Mouse (Mus musculus): ENCODE results near the gene Spdye4a.

The Spdye4a gene

GRCm38 (mm10) chr5:143226790-143227189 lies at the start of gene Spdye4a:
TSS of gene Spdye4a (minus strand) at chr5:143226890.
- DNase-seq (ENCODE audit: inconsistent age in 2 of 2, low spot score in 1 of 2), result no peak

- DNase-seq (ENCODE audit: inconsistent age in 2 of 2, low spot score in 1 of 2), result no peak
Measured at GRCm38 (mm10) chr5:143275761-143276160, 49.1 kb upstream of the Spdye4a start.

GRCm38 (mm10) chr5:143272540-143273330 lies 46.0 kb upstream of the Spdye4a start:
- no peak for DNase-seq (ENCODE audit: inconsistent age in 2 of 2, low spot score in 1 of 2)

GRCm38 (mm10) chr5:143272108-143272507 lies 45.4 kb upstream of the Spdye4a start:
- no peak for DNase-seq (ENCODE audit: inconsistent age in 2 of 2, low spot score in 1 of 2)

- DNase-seq (ENCODE audit: inconsistent age in 2 of 2, low spot score in 1 of 2), result peak; percentile 43 to 55
Measured at GRCm38 (mm10) chr5:143271642-143272041, 45.0 kb upstream of the Spdye4a start.

GRCm38 (mm10) chr5:143270151-143270519 lies 43.4 kb upstream of the Spdye4a start:
- no peak for DNase-seq (ENCODE audit: inconsistent age in 2 of 2, low spot score in 1 of 2)

GRCm38 (mm10) chr5:143269363-143270150 lies 42.9 kb upstream of the Spdye4a start, which contains the start of gene Zfp316:
TSS of gene Zfp316 (minus strand) at chr5:143270022.
- peak; percentile 79 to 89 for DNase-seq (ENCODE audit: inconsistent age in 2 of 2, low spot score in 1 of 2)

GRCm38 (mm10) chr5:143268985-143269362 lies 42.3 kb upstream of the Spdye4a start:
- no peak for DNase-seq (ENCODE audit: inconsistent age in 2 of 2, low spot score in 1 of 2)

GRCm38 (mm10) chr5:143266794-143267193 lies 40.1 kb upstream of the Spdye4a start:
- DNase-seq (ENCODE audit: inconsistent age in 2 of 2, low spot score in 1 of 2), result no peak

- DNase-seq (ENCODE audit: inconsistent age in 2 of 2, low spot score in 1 of 2), result no peak
Measured at GRCm38 (mm10) chr5:143265409-143265808, 38.7 kb upstream of the Spdye4a start.

- peak; percentile 68 to 73 for DNase-seq (ENCODE audit: inconsistent age in 2 of 2, low spot score in 1 of 2)
Measured at GRCm38 (mm10) chr5:143264689-143265088, 38.0 kb upstream of the Spdye4a start.

GRCm38 (mm10) chr5:143261636-143262035 lies 34.9 kb upstream of the Spdye4a start:
- DNase-seq (ENCODE audit: inconsistent age in 2 of 2, low spot score in 1 of 2), result no peak

- DNase-seq (ENCODE audit: inconsistent age in 2 of 2, low spot score in 1 of 2), result no peak
Measured at GRCm38 (mm10) chr5:143255802-143256201, 29.1 kb upstream of the Spdye4a start.

- no peak for DNase-seq (ENCODE audit: inconsistent age in 2 of 2, low spot score in 1 of 2)
Measured at GRCm38 (mm10) chr5:143255131-143255519, 28.4 kb upstream of the Spdye4a start.

- DNase-seq (ENCODE audit: inconsistent age in 2 of 2, low spot score in 1 of 2), result no peak
Measured at GRCm38 (mm10) chr5:143254487-143255130, 27.9 kb upstream of the Spdye4a start.

GRCm38 (mm10) chr5:143253881-143254486 lies 27.3 kb upstream of the Spdye4a start:
- DNase-seq (ENCODE audit: inconsistent age in 2 of 2, low spot score in 1 of 2), result no peak

- DNase-seq (ENCODE audit: inconsistent age in 2 of 2, low spot score in 1 of 2), result peak in 1 of 2 experiments; percentile 35
Measured at GRCm38 (mm10) chr5:143253186-143253880, 26.6 kb upstream of the Spdye4a start.

GRCm38 (mm10) chr5:143252791-143253185 lies 26.1 kb upstream of the Spdye4a start:
- DNase-seq (ENCODE audit: inconsistent age in 2 of 2, low spot score in 1 of 2), result no peak

- no peak for DNase-seq (ENCODE audit: inconsistent age in 2 of 2, low spot score in 1 of 2)
Measured at GRCm38 (mm10) chr5:143252039-143252438, 25.3 kb upstream of the Spdye4a start.

- no peak for DNase-seq (ENCODE audit: inconsistent age in 2 of 2, low spot score in 1 of 2)
Measured at GRCm38 (mm10) chr5:143244926-143245325, 18.2 kb upstream of the Spdye4a start.

GRCm38 (mm10) chr5:143236036-143236435 lies 9.3 kb upstream of the Spdye4a start:
- peak in 1 of 2 experiments; percentile 34 for DNase-seq (ENCODE audit: inconsistent age in 2 of 2, low spot score in 1 of 2)
